Mouse (Mus musculus) neural tube, embryonic 11.5 days (tissue): ENCODE results near the gene Ptprq. TPM values are rescaled to one million over a fixed set of nuclear protein-coding genes. Genes with fewer than 3 reads are reported as not detected.

Experiments used
- microRNA-seq: library from miRNA; unstranded; fragments of <30 nt; microRNA quantifications from one replicate; pipeline ENCODE4, GENCODE M21; 2016
- polyA plus RNA-seq: library from polyadenylated mRNA; unstranded; fragments of >200 nt; fragmentation: Nextera tagmentation; extraction: Ambion mirVana; gene quantifications from 2 replicates; pipeline ENCODE4 v1.2.1, GENCODE M21; 2014

Ptprq gene
- polyA plus RNA-seq, 1 experiment from 2014 or later: 0.05 TPM

Small RNA genes within 50 kb of the gene (microRNA-seq; reads per million reads assigned to microRNA genes)
- gene Gm44403: not detected

Other genes starting within 250 kb of the Ptprq start
- gene Myf5, start 233.9 kb downstream of the Ptprq start, polyA plus RNA-seq: 11.7 and 14.1 TPM in 2 replicates
- 2.8 and 3.9 TPM in 2 replicates for gene Myf6, start 225.3 kb downstream of the Ptprq start, polyA plus RNA-seq
- not detected in 2 replicates for gene Otogl, start 192.1 kb upstream of the Ptprq start, polyA plus RNA-seq